Mouse (Mus musculus) myocyte (in vitro differentiated cells): ENCODE measurements around the gene Iqschfp.

Experiments
- CEBPB ChIP-seq: IDR thresholded peaks from 2 replicates; pipeline ENCODE4 v1.6.1; 2011; ENCODE audit warnings: mild to moderate bottlenecking, moderate library complexity; ENCODE audit not compliant: poor library complexity, insufficient read depth, severe bottlenecking
- E2F4 ChIP-seq: IDR thresholded peaks from one replicate; pipeline ENCODE4 v1.6.1; 2011; ENCODE audit warnings: mild to moderate bottlenecking, control low read depth, moderate library complexity; ENCODE audit not compliant: insufficient read depth
- MAX ChIP-seq: IDR thresholded peaks from one replicate; pipeline ENCODE4 v1.6.1; 2011; ENCODE audit warnings: low read depth, mild to moderate bottlenecking, control low read depth
- POLR2A ChIP-seq: IDR thresholded peaks from one replicate; pipeline ENCODE4 v1.6.1; 2011; ENCODE audit warnings: low read depth, mild to moderate bottlenecking, control low read depth, moderate library complexity; ENCODE audit not compliant: insufficient read length
- POLR2AphosphoS2 ChIP-seq: IDR thresholded peaks from one replicate; pipeline ENCODE4 v1.6.1; 2011; ENCODE audit warnings: low read depth, control low read depth; ENCODE audit not compliant: insufficient read length
- SRF ChIP-seq: IDR thresholded peaks from one replicate; pipeline ENCODE4 v1.6.1; 2011; ENCODE audit warnings: low read depth; ENCODE audit not compliant: control insufficient read depth, insufficient read length
- TCF12 ChIP-seq: IDR thresholded peaks from one replicate; pipeline ENCODE4 v1.6.1; 2011; ENCODE audit warnings: mild to moderate bottlenecking, control low read depth; ENCODE audit not compliant: poor library complexity, insufficient read depth, severe bottlenecking
- USF1 ChIP-seq: IDR thresholded peaks from one replicate; pipeline ENCODE4 v1.6.1; 2011; ENCODE audit warnings: low read depth, mild to moderate bottlenecking, control low read depth, moderate library complexity

GRCm38 (mm10) chr3:68488316-68488715 lies 596.3 kb downstream of the Iqschfp start:
- no peak for TF ChIP-seq TCF12
- TF ChIP-seq POLR2AphosphoS2, result no peak
- TF ChIP-seq MAX, result no peak
- no peak for TF ChIP-seq POLR2A
- TF ChIP-seq E2F4, result no peak
- TF ChIP-seq CEBPB, result no peak
- TF ChIP-seq SRF, result no peak
- no peak for TF ChIP-seq USF1
